In the genomic region with DNA sequence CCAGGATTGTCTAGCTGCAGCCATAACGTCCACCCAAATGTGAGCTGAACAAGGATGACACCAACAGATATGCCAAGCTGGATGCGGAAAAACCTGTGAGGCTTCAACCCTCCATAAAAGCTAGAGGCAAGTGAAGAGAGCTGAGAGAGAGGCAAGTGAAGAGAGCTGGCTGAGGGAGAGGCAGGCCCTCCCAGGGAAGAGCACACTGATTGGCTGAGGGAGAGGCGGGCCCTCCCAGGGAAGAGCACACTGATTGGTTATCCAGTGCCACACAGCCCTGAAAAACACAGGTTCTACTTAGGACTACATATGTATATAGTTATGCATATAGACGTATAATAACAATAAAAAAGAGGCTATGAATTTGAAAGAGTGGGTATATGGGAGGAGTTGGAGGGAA, we compare ENCODE assay signal across 24 mouse cellular contexts.
DNase-seq lines count a peak whose midpoint lies in the region; ATAC-seq and TF ChIP-seq lines count a peak whose summit lies in the region.
"Had no signal": no experiment of that assay in that cellular context is flagged by ENCODE, and none has a peak within 500 bp of the region (broad histone marks: within the 10 kb centered on the region; RNA-seq: fewer than 3 reads in every experiment).

No protein-coding gene starts in this region.

- H3K27me3 ChIP-seq in hindbrain, embryonic 14.5 days (ENCODE audit: control insufficient read depth, insufficient read depth, low read length), result no peaks in the 10 kb centered on the region
- no peaks in the 10 kb centered on the region for H3K27me3 ChIP-seq in hindbrain, embryonic 13.5 days
- H3K27me3 ChIP-seq in midbrain, embryonic 13.5 days, result no peaks in the 10 kb centered on the region
- H3K27me3 ChIP-seq in midbrain, embryonic 15.5 days (replicated peaks), result no peaks in the 10 kb centered on the region
- no peaks in the 10 kb centered on the region for H3K27me3 ChIP-seq in liver, embryonic 14.5 days (ENCODE audit: control insufficient read depth, insufficient read depth, low read length)
- H3K27me3 ChIP-seq: embryonic facial prominence, embryonic 12.5 days; hindbrain, embryonic 12.5 days; limb, embryonic 12.5 days; megakaryocyte, embryonic 14.5 days; Patski had no signal

- no peak for TF ChIP-seq CTCF in liver, embryonic 14.5 days (IDR thresholded peaks at IDR 0.05; ENCODE audit: low read depth)

- H3K9me3 ChIP-seq in hindbrain, embryonic 14.5 days (ENCODE audit: control insufficient read depth, low read length), result no peaks in the 10 kb centered on the region
- H3K9me3 ChIP-seq in hindbrain, embryonic 13.5 days, result no peaks in the 10 kb centered on the region
- no peaks in the 10 kb centered on the region for H3K9me3 ChIP-seq in midbrain, embryonic 13.5 days
- no peaks in the 10 kb centered on the region for H3K9me3 ChIP-seq in midbrain, embryonic 15.5 days
- no peaks in the 10 kb centered on the region for H3K9me3 ChIP-seq in liver, embryonic 14.5 days (ENCODE audit: control insufficient read depth, low read length)
- H3K9me3 ChIP-seq: embryonic facial prominence, embryonic 12.5 days; hindbrain, embryonic 12.5 days; limb, embryonic 12.5 days; megakaryocyte, embryonic 14.5 days had no signal

- no peak overlapping the region for H3K4me3 ChIP-seq in hindbrain, embryonic 14.5 days (replicated peaks; ENCODE audit: low read length)
- no peak overlapping the region for H3K4me3 ChIP-seq in hindbrain, embryonic 13.5 days
- H3K4me3 ChIP-seq in midbrain, embryonic 13.5 days (replicated peaks), result no peak overlapping the region
- H3K4me3 ChIP-seq in midbrain, embryonic 15.5 days, result no peak overlapping the region
- no peak overlapping the region for H3K4me3 ChIP-seq in liver, embryonic 14.5 days (ENCODE audit: insufficient read depth in 1 of 2, low read depth in 2 of 2, low read length in 2 of 2)
- H3K4me3 ChIP-seq: embryonic facial prominence, embryonic 12.5 days; erythroblast, embryonic 14.5 days; hindbrain, embryonic 12.5 days; limb, embryonic 12.5 days; megakaryocyte, embryonic 14.5 days had no signal

- 0 out of 2 replicates have a peak, but pooled peaks have one; percentile 57 for ATAC-seq in hindbrain, embryonic 14.5 days (ENCODE audit: low FRiP score)
- no peak for ATAC-seq in hindbrain, embryonic 13.5 days (ENCODE audit: low FRiP score)
- ATAC-seq in midbrain, embryonic 13.5 days, result 0 out of 2 replicates have a peak, but pooled peaks have one; percentile 53
- no peak for ATAC-seq in midbrain, embryonic 15.5 days (replicated peaks)
- ATAC-seq in liver, embryonic 14.5 days (ENCODE audit: insufficient read depth), result peak; percentile 66; the same call in 1 of the 2 replicates
- ATAC-seq: activated CD4-positive, CD25-positive, alpha-beta regulatory T cell, adult 4 months; intestine, embryonic 16.5 days; Patski had no signal

- no peaks in the 10 kb centered on the region for H3K4me1 ChIP-seq in hindbrain, embryonic 14.5 days (replicated peaks; ENCODE audit: control insufficient read depth, insufficient read depth, low read length)
- no peaks in the 10 kb centered on the region for H3K4me1 ChIP-seq in hindbrain, embryonic 13.5 days (replicated peaks)
- peaks cover 14% of the 10 kb centered on the region for H3K4me1 ChIP-seq in midbrain, embryonic 13.5 days (replicated peaks)
- peaks cover 3% of the 10 kb centered on the region; the same call in 1 of the 2 replicates for H3K4me1 ChIP-seq in midbrain, embryonic 15.5 days
- no peaks in the 10 kb centered on the region for H3K4me1 ChIP-seq in liver, embryonic 14.5 days (replicated peaks; ENCODE audit: control insufficient read depth in 2 of 2, insufficient read depth in 2 of 2, low read length in 1 of 2)
- H3K4me1 ChIP-seq: embryonic facial prominence, embryonic 12.5 days; hindbrain, embryonic 12.5 days had no signal

- no peak for TF ChIP-seq EP300 in liver, embryonic 14.5 days (IDR thresholded peaks at IDR 0.05; ENCODE audit: low read depth)

- peaks cover 45% of the 10 kb centered on the region for H3K36me3 ChIP-seq in hindbrain, embryonic 14.5 days (replicated peaks; ENCODE audit: control insufficient read depth, insufficient read depth)
- H3K36me3 ChIP-seq in hindbrain, embryonic 13.5 days, result peaks cover 39% of the 10 kb centered on the region
- peaks cover 28% of the 10 kb centered on the region for H3K36me3 ChIP-seq in midbrain, embryonic 13.5 days
- H3K36me3 ChIP-seq in midbrain, embryonic 15.5 days (replicated peaks), result peaks cover 9% of the 10 kb centered on the region; the same call in 1 of the 2 replicates
- H3K36me3 ChIP-seq in liver, embryonic 14.5 days (replicated peaks; ENCODE audit: control insufficient read depth, insufficient read depth, low read depth), result no peaks in the 10 kb centered on the region
- H3K36me3 ChIP-seq: embryonic facial prominence, embryonic 12.5 days; limb, embryonic 12.5 days had no signal

- no peak overlapping the region for H3K4me2 ChIP-seq in hindbrain, embryonic 14.5 days (replicated peaks)
- no peak overlapping the region for H3K4me2 ChIP-seq in hindbrain, embryonic 13.5 days
- no peak overlapping the region for H3K4me2 ChIP-seq in midbrain, embryonic 13.5 days (replicated peaks)
- H3K4me2 ChIP-seq in midbrain, embryonic 15.5 days, result no peak overlapping the region
- H3K4me2 ChIP-seq in liver, embryonic 14.5 days (ENCODE audit: low read depth), result no peak overlapping the region
- H3K4me2 ChIP-seq: embryonic facial prominence, embryonic 12.5 days; hindbrain, embryonic 12.5 days; limb, embryonic 12.5 days had no signal

- no peak overlapping the region for H3K9ac ChIP-seq in hindbrain, embryonic 14.5 days
- H3K9ac ChIP-seq in hindbrain, embryonic 13.5 days, result no peak overlapping the region
- H3K9ac ChIP-seq in midbrain, embryonic 13.5 days (replicated peaks), result no peak overlapping the region
- no peak overlapping the region for H3K9ac ChIP-seq in midbrain, embryonic 15.5 days
- no peak overlapping the region for H3K9ac ChIP-seq in liver, embryonic 14.5 days (replicated peaks)
- H3K9ac ChIP-seq: embryonic facial prominence, embryonic 12.5 days; hindbrain, embryonic 12.5 days; limb, embryonic 12.5 days had no signal

- no peak for DNase-seq in hindbrain, embryonic 14.5 days (ENCODE audit: low spot score)
- peak; percentile 9 for DNase-seq in c-Kit-positive CD71-positive TER-119-negative erythroid progenitor cells, embryonic 14.5 days (ENCODE audit: low read depth)
- DNase-seq in liver, embryonic 14.5 days (ENCODE audit: low read depth in 3 of 3, low spot score in 3 of 3), result no peak
- DNase-seq in adrenal gland, adult 8-10 months, result no peak
- DNase-seq: adrenal gland, postnatal 25 days; cerebellum, adult 2 months; cerebellum, postnatal 36 days; gastrocnemius, postnatal 25 days; heart, postnatal 10 days; lung, adult 18-20 months; lung, postnatal 14 days; thymus, postnatal 4 days had no signal

- WGBS in hindbrain, embryonic 14.5 days, result 92% methylated on average over 4 of the region's 4 CpGs
- WGBS in hindbrain, embryonic 13.5 days, result 86% methylated on average over 4 of the region's 4 CpGs
- WGBS in midbrain, embryonic 13.5 days, result 90% methylated on average over 4 of the region's 4 CpGs
- WGBS in midbrain, embryonic 15.5 days, result 91% methylated on average over 4 of the region's 4 CpGs
- whole genome bisulfite sequencing in liver, embryonic 14.5 days (ENCODE audit: insufficient replicate concordance), result 65% methylated on average over 4 of the region's 4 CpGs

- no peak overlapping the region for H3K27ac ChIP-seq in hindbrain, embryonic 14.5 days
- no peak overlapping the region for H3K27ac ChIP-seq in hindbrain, embryonic 13.5 days
- no peak overlapping the region for H3K27ac ChIP-seq in midbrain, embryonic 13.5 days
- H3K27ac ChIP-seq in midbrain, embryonic 15.5 days, result no peak overlapping the region
- no peak overlapping the region for H3K27ac ChIP-seq in liver, embryonic 14.5 days
- H3K27ac ChIP-seq: embryonic facial prominence, embryonic 12.5 days; hindbrain, embryonic 12.5 days; kidney, postnatal 0 days; limb, embryonic 12.5 days had no signal

Comparison
In these comparisons a context has a peak if more than half of its experiments do, and no peak if none do; other contexts are left out.
1. ATAC-seq: peak in hindbrain, embryonic 14.5 days (single experiment), midbrain, embryonic 13.5 days (single experiment) and liver, embryonic 14.5 days (single experiment); none in hindbrain, embryonic 13.5 days (single experiment) and midbrain, embryonic 15.5 days (single experiment).